Mouse (Mus musculus) bone marrow, adult 2 months (tissue): ENCODE data around the gene Krt7. TPM values are rescaled to one million over a fixed set of nuclear protein-coding genes. Genes with fewer than 3 reads are reported as not detected.

Experiments
- H3K27ac ChIP-seq: fragments of 200-500 bp; 2 replicates; pipeline ENCODE4 v1.5.1; 2012; ENCODE audit warnings: low read depth, mild to moderate bottlenecking, control low read depth, inconsistent platforms, low read length; ENCODE audit not compliant: control insufficient read depth, poor library complexity, insufficient read depth
- H3K4me1 ChIP-seq: fragments of 200-500 bp; 2 replicates; pipeline ENCODE4 v1.6.1; 2011; ENCODE audit warnings: low read length; ENCODE audit not compliant: control insufficient read depth, insufficient read depth
- H3K4me3 ChIP-seq: fragments of 200-500 bp; replicated peaks from 2 replicates; pipeline ENCODE3; 2011; ENCODE audit warnings: mild to moderate bottlenecking, low read depth, low read length, control low read depth; ENCODE audit not compliant: control insufficient read depth
- CTCF ChIP-seq: fragments of 200-500 bp; IDR thresholded peaks from 2 replicates; pipeline ENCODE4 v1.5.1; 2011; ENCODE audit warnings: low read length, control low read depth; ENCODE audit not compliant: control insufficient read depth, insufficient read depth
- POLR2A ChIP-seq: fragments of 200-500 bp; IDR thresholded peaks from 2 replicates; pipeline ENCODE4 v1.6.1; 2011; ENCODE audit warnings: low read depth, mild to moderate bottlenecking, control low read depth, low read length, borderline replicate concordance; ENCODE audit not compliant: control insufficient read depth
- whole genome bisulfite sequencing: fragments of 180-500 bp; shearing (Covaris S2); methylation state at CpG from one replicate; pipeline ENCODE4 v1.1.7; 2018; 5-methylcytosine and 5-hydroxymethylcytosine counted together
- polyA plus RNA-seq: library from polyadenylated mRNA; stranded (reverse); fragments of >200 nt; gene quantifications from 2 replicates; pipeline ENCODE4 v1.2.4, GENCODE M21; 2011; ENCODE audit warnings: low replicate concordance; ENCODE audit not compliant: missing spikeins, insufficient read depth, insufficient read length

Gene Krt7
- polyA plus RNA-seq, 1 experiment, result 4.3 TPM

- TF ChIP-seq CTCF (no peak), POLR2A (no peak)
- 69% methylated on average over 16 of the region's 16 CpGs for WGBS
- Histone ChIP-seq H3K4me1 (no peaks in the 10 kb centered on the region), H3K27ac (no peak overlapping the region), H3K4me3 (no peak overlapping the region)
These were observed 47.6 kb downstream of the Krt7 start for GRCm38 (mm10) chr15:101458361-101458930.

DNA sequence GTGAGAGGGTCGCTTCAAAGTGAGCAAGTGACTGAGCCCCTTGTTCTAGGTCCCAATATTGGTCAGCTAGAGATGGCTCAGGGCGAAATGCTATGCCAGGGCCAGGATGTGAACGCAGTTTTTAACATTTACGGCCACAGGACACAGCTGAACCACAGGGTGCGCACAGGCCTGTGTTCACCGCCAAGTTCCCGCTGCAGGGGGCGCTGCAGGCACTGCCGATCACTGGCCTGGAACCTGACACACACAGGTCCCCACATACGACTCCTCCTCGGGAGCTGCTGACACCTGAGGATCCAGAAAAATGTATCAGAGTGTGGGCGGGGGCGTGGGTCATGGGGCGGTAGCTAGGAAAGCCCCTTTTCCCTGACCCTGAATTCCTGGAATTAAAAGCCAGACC is 48.4 kb downstream of the Krt7 start:
- WGBS, result 79% methylated on average over 14 of the region's 14 CpGs
- TF ChIP-seq CTCF, result peak; percentile 45
- TF ChIP-seq POLR2A, result no peak
- H3K27ac ChIP-seq, result no peak overlapping the region
- H3K4me3 ChIP-seq, result no peak overlapping the region
- H3K4me1 ChIP-seq, result no peaks in the 10 kb centered on the region

- Histone ChIP-seq H3K27ac (no peak within 1 kb of the TSS), H3K4me3 (no peak within 1 kb of the TSS), H3K4me1 (peaks cover 2% of the 10 kb centered on the region; the same call in 1 of the 2 replicates)
- 85% methylated on average over 13 of the region's 13 CpGs for WGBS
- TF ChIP-seq CTCF, result no peak
- no peak for TF ChIP-seq POLR2A
These were observed 52.8 kb downstream of the Krt7 start, which contains the start of gene Krt81 for GRCm38 (mm10) chr15:101463651-101464050. Gene Krt81 (minus strand): TSS chr15:101463751.

- TF ChIP-seq POLR2A (no peak), CTCF (no peak)
- 27% methylated on average over 4 of the region's 4 CpGs for WGBS
- H3K27ac ChIP-seq, result no peak overlapping the region; the same call in 1 of the 2 replicates
These were observed 58.2 kb downstream of the Krt7 start for GRCm38 (mm10) chr15:101469093-101469492.

GRCm38 (mm10) chr15:101472952-101473528 is 62.2 kb downstream of the Krt7 start, which contains the start of gene Krt86:
Gene Krt86 (plus strand): TSS chr15:101473478.
- Histone ChIP-seq H3K27ac (no peak within 1 kb of the TSS), H3K4me1 (peaks cover 2% of the 10 kb centered on the region; the same call in 1 of the 2 replicates), H3K4me3 (no peak within 1 kb of the TSS)
- 24% methylated on average over 10 of the region's 10 CpGs for WGBS
- TF ChIP-seq CTCF, result no peak
- no peak for TF ChIP-seq POLR2A

More at GRCm38 (mm10) chr15:101469093-101469492, 58.2 kb downstream of the Krt7 start:
- Histone ChIP-seq H3K4me3 (peak overlapping the region; percentile 45), H3K4me1 (peaks cover 2% of the 10 kb centered on the region; the same call in 1 of the 2 replicates)

DNA sequence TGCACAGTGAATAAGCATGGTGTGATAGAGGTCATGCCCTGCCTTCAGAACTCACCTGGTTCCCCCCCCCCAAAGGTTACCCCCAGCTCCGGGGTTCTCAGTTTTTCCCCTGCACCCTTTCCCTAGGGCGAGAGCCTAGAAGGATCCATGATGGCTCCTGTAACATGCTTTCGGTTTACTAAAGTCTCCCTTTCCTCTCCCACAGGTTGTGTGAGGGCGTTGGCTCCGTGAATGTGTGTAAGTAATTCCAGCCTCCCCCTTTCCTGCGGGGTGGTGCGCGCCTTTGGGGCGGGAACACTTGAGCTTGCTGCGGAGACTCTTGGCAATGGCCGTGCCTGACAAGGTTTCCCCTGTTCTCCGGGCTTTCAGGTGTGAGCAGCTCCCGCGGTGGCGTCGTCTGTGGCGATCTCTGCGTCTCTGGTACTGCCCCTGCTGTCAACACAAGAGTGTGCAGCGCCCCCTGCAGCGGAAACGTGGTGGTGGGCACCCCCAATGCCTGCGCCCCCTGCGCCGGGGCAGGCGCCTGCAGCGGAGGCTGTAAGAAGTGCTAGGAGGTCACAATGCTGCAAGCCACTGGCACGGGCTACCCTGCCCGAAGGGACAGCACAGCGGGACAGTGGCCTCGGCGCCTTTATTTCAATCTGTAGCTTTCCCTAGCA is 68.3 kb downstream of the Krt7 start:
- no peak overlapping the region for H3K27ac ChIP-seq
- WGBS, result 6% methylated on average over 31 of the region's 31 CpGs
- peaks cover 1% of the 10 kb centered on the region for H3K4me1 ChIP-seq
- H3K4me3 ChIP-seq, result peak overlapping the region; percentile 26
- no peak for TF ChIP-seq POLR2A
- TF ChIP-seq CTCF, result peak; percentile 44

DNA sequence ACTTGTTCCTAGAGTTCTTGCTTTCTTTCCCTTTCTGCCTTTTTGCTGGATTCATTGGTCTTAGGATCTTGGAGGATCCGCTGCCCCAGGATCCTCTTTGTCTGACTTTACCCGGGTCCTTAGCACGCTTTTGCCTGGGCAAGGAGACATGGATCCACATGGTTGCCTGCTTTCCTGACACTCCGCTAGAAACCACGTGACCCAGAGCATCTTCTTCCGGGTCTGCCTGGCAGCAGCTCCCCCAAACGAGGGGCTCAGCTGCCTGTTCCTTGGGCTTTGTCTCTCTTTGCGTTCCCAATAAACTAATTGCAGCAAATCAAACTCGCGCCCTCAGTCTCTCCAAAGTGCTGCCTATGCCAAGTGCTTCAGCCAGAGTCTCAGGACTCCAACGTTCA is 68.8 kb downstream of the Krt7 start:
- H3K4me3 ChIP-seq, result no peak overlapping the region
- TF ChIP-seq POLR2A, result no peak
- no peak for TF ChIP-seq CTCF
- peaks cover 5% of the 10 kb centered on the region for H3K4me1 ChIP-seq
- H3K27ac ChIP-seq, result no peak overlapping the region
- 33% methylated on average over 11 of the region's 11 CpGs for WGBS

Other genes with a start within 250 kb of the Krt7 start
- gene Acvr1b, start 237.0 kb upstream of the Krt7 start, polyA plus RNA-seq, result 3.6 and 6.4 TPM in 2 replicates
- 2.5 and 2.6 TPM in 2 replicates for gene Grasp, start 186.9 kb upstream of the Krt7 start, polyA plus RNA-seq
- 9.1 and 10.0 TPM in 2 replicates for gene Nr4a1, start 156.8 kb upstream of the Krt7 start, polyA plus RNA-seq
- gene Atg101, start 126.8 kb upstream of the Krt7 start, polyA plus RNA-seq, result 27.4 and 42.0 TPM in 2 replicates
- 0.50 and 1.4 TPM in 2 replicates for gene 6030408B16Rik, start 117.8 kb upstream of the Krt7 start, polyA plus RNA-seq
- gene Krt80, start 40.9 kb upstream of the Krt7 start, polyA plus RNA-seq, result 1.3 and 3.5 TPM in 2 replicates
- not detected in 2 replicates for gene Krt87, start 27.8 kb downstream of the Krt7 start, polyA plus RNA-seq
- gene Krt88, start 36.7 kb downstream of the Krt7 start, polyA plus RNA-seq, result not detected in 2 replicates
- not detected in 2 replicates for gene Krt81, start 52.7 kb downstream of the Krt7 start, polyA plus RNA-seq
- 1.6 TPM in 1 of 2 replicates, not detected in the other for gene Krt86, start 62.4 kb downstream of the Krt7 start, polyA plus RNA-seq
- 2.3 and 4.1 TPM in 2 replicates for gene Krt83, start 80.5 kb downstream of the Krt7 start, polyA plus RNA-seq
- gene Gm49425, start 106.2 kb downstream of the Krt7 start, polyA plus RNA-seq, result not detected in 2 replicates
- not detected in 2 replicates for gene Krt84, start 121.8 kb downstream of the Krt7 start, polyA plus RNA-seq
- gene Krt82, start 139.6 kb downstream of the Krt7 start, polyA plus RNA-seq, result not detected in 2 replicates
- gene Krt90, start 151.9 kb downstream of the Krt7 start, polyA plus RNA-seq, result not detected in 2 replicates
- gene Krt75, start 162.9 kb downstream of the Krt7 start, polyA plus RNA-seq, result not detected in 2 replicates
- not detected in 2 replicates for gene Gm5414, start 217.1 kb downstream of the Krt7 start, polyA plus RNA-seq
- gene Gm5478, start 236.3 kb downstream of the Krt7 start, polyA plus RNA-seq, result not detected in 2 replicates